Mouse (Mus musculus) mouse embryonic stem cell (cell line): ENCODE data around the gene Spsb2.

ENCODE experiments used
- in situ Hi-C, 2 experiments: fragments of 300-500 bp; cut with MboI; formaldehyde crosslinking; loops; 1 replicate in 1 of 2; 3 replicates in 1 of 2; pipeline ENCODE4 v1.14.3; 2019 to 2020; ENCODE audit warnings: low sequenced_read_pairs in 2 of 2, low pct_unique_long_range_greater_than_20kb in 1 of 2, mixed read lengths in 1 of 2; ENCODE audit not compliant: unreplicated experiment in 1 of 2

Spsb2 gene

GRCm38 (mm10) chr6:124808358-124809012, at the start of gene Spsb2:
TSS of gene Spsb2 (plus strand) at chr6:124808661.
- in situ Hi-C loops = no loop called here

- in situ Hi-C loops = loop anchor here in 1 of 2 experiments (25.0 kb wide), 1 partner anchor 272 kb away; the partner anchor contains the start of gene C1rl
Observed at GRCm38 (mm10) chr6:124758849-124759232, 49.6 kb upstream of the Spsb2 start.

- in situ Hi-C loops = loop anchor here in 1 of 2 experiments (25.0 kb wide), 1 partner anchor 272 kb away; the partner anchor contains the start of gene C1rl
Observed at GRCm38 (mm10) chr6:124759259-124759658, 49.2 kb upstream of the Spsb2 start.

- in situ Hi-C loops = loop anchor here (10.0 to 25.0 kb wide), 2 partner anchors 111 to 279 kb away; partner anchors contain the start of gene C1rl (in 1 of the 2)
Observed at GRCm38 (mm10) chr6:124765951-124766350, 42.5 kb upstream of the Spsb2 start.

GRCm38 (mm10) chr6:124767536-124767919, 40.9 kb upstream of the Spsb2 start:
- in situ Hi-C loops = loop anchor here (10.0 to 25.0 kb wide), 2 partner anchors 113 to 280 kb away; partner anchors contain the start of gene C1rl (in 1 of the 2)

GRCm38 (mm10) chr6:124767920-124768703, 40.3 kb upstream of the Spsb2 start:
- in situ Hi-C loops = loop anchor here (10.0 to 25.0 kb wide), 2 partner anchors 113 to 281 kb away; partner anchors contain the start of gene C1rl (in 1 of the 2)

GRCm38 (mm10) chr6:124768704-124769044, 39.8 kb upstream of the Spsb2 start:
- in situ Hi-C loops = loop anchor here (10.0 to 25.0 kb wide), 2 partner anchors 114 to 281 kb away; partner anchors contain the start of gene C1rl (in 1 of the 2)

- in situ Hi-C loops = loop anchor here (10.0 to 25.0 kb wide), 2 partner anchors 114 to 282 kb away; partner anchors contain the start of gene C1rl (in 1 of the 2)
Observed at GRCm38 (mm10) chr6:124769101-124769765, 39.2 kb upstream of the Spsb2 start, which contains the start of gene Eno2. TSS of gene Eno2 (minus strand) at chr6:124769673.

- in situ Hi-C loops = loop anchor here in 1 of 2 experiments (25.0 kb wide), 1 partner anchor 283 kb away; the partner anchor contains the start of gene C1rl
Observed at GRCm38 (mm10) chr6:124770013-124770412, 38.4 kb upstream of the Spsb2 start.

- in situ Hi-C loops = loop anchor here in 1 of 2 experiments (25.0 kb wide), 1 partner anchor 283 kb away; the partner anchor contains the start of gene C1rl
Observed at GRCm38 (mm10) chr6:124770511-124770910, 38.0 kb upstream of the Spsb2 start.

GRCm38 (mm10) chr6:124779222-124779983, 29.1 kb upstream of the Spsb2 start, which contains the start of gene Lrrc23:
TSS of gene Lrrc23 (minus strand) at chr6:124779727.
- in situ Hi-C loops = no loop called here

- in situ Hi-C loops = no loop called here
Observed at GRCm38 (mm10) chr6:124779984-124780416, 28.5 kb upstream of the Spsb2 start.

GRCm38 (mm10) chr6:124780917-124781316, 27.5 kb upstream of the Spsb2 start:
- in situ Hi-C loops = no loop called here

GRCm38 (mm10) chr6:124782436-124782835, 26.0 kb upstream of the Spsb2 start:
- in situ Hi-C loops = no loop called here

GRCm38 (mm10) chr6:124786756-124787420, 21.6 kb upstream of the Spsb2 start:
- in situ Hi-C loops = no loop called here

- in situ Hi-C loops = no loop called here
Observed at GRCm38 (mm10) chr6:124787722-124788121, 20.7 kb upstream of the Spsb2 start.

GRCm38 (mm10) chr6:124789519-124789918, 18.9 kb upstream of the Spsb2 start:
- in situ Hi-C loops = no loop called here
